Mouse (Mus musculus) hindbrain, embryonic 13.5 days (tissue): ENCODE data around the gene Phtf2. TPM values are rescaled to one million over a fixed set of nuclear protein-coding genes. Genes with fewer than 3 reads are reported as not detected.
"Not testable (repeated sequence)": the region's sequence is repeated elsewhere in the genome, so short reads cannot be mapped to it uniquely, and the experiment has no call there.

Experiments used
- ATAC-seq: fragments of 200-750 bp; cut with Nextera tagmentation; 2 replicates; pipeline ENCODE4 v1.8.0; 2017; ENCODE audit warnings: moderate TSS enrichment; ENCODE audit not compliant: low FRiP score
- H3K27ac ChIP-seq: fragments of 300-500 bp; sonication (generic); 2 replicates; pipeline ENCODE4 v1.5.1; 2015; ENCODE audit warnings: inconsistent platforms, mild to moderate bottlenecking, moderate library complexity
- H3K27me3 ChIP-seq: fragments of 300-500 bp; sonication (generic); 2 replicates; pipeline ENCODE4 v1.6.1; 2015; ENCODE audit warnings: mild to moderate bottlenecking, inconsistent platforms
- H3K36me3 ChIP-seq: fragments of 300-500 bp; sonication (generic); 2 replicates; pipeline ENCODE4 v1.6.1; 2015; ENCODE audit warnings: mild to moderate bottlenecking, inconsistent platforms
- H3K4me1 ChIP-seq: fragments of 300-500 bp; sonication (generic); replicated peaks from 2 replicates; pipeline ENCODE4 v1.6.1; 2015; ENCODE audit warnings: inconsistent platforms
- H3K4me2 ChIP-seq: fragments of 300-500 bp; sonication (generic); 2 replicates; pipeline ENCODE4 v1.6.1; 2015; ENCODE audit warnings: inconsistent platforms, mild to moderate bottlenecking, moderate library complexity
- H3K4me3 ChIP-seq: fragments of 300-500 bp; sonication (generic); 2 replicates; pipeline ENCODE4 v1.5.1; 2015; ENCODE audit warnings: mild to moderate bottlenecking, inconsistent platforms
- H3K9ac ChIP-seq: fragments of 300-500 bp; sonication (generic); 2 replicates; pipeline ENCODE4 v1.6.1; 2015; ENCODE audit warnings: mild to moderate bottlenecking, inconsistent platforms
- H3K9me3 ChIP-seq: fragments of 300-500 bp; sonication (generic); 2 replicates; pipeline ENCODE4 v1.6.1; 2016; ENCODE audit warnings: inconsistent platforms
- WGBS: fragments of 180-500 bp; shearing (Covaris S2); methylation state at CpG from one replicate; pipeline ENCODE4 v1.1.7; 2015; 5-methylcytosine and 5-hydroxymethylcytosine counted together
- polyA plus RNA-seq: library from polyadenylated mRNA; unstranded; fragments of >200 nt; fragmentation: Nextera tagmentation; extraction: Ambion mirVana; gene quantifications from 2 replicates; pipeline ENCODE4 v1.2.1, GENCODE M21; 2015

Phtf2 gene
- polyA plus RNA-seq, 1 experiment from 2014 or later = 24.7 TPM

DNA sequence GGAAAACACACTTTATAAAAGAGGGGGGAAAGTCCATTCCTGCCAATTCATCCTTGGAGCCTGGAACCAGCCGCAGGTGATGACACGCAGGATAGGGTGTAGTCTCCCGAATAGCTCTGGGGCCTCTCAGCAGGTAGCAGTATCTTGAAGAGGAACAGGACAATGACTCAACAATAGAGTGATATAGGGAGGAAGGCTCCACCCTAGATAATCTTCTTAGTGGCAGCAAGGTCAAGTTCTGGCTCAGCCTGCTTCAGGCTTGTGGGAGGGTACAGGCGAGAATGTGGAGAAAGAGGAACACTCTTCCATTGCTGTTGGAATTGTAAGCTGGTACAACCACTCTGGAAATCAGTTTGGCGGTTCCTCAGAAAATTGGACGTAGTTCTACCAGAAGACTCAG, 171.1 kb downstream of the Phtf2 start:
- H3K4me3 ChIP-seq, H3K4me1 ChIP-seq, H3K27me3 ChIP-seq, ATAC-seq, H3K9ac ChIP-seq, H3K27ac ChIP-seq, H3K9me3 ChIP-seq, H3K36me3 ChIP-seq, H3K4me2 ChIP-seq: not testable (repeated sequence)
- 93% methylated on average over 6 of the region's 6 CpGs for WGBS

Other genes starting within 250 kb of the Phtf2 start
- gene Tmem60, start 67 bp upstream of the Phtf2 start, polyA plus RNA-seq = 68.2 and 68.8 TPM in 2 replicates
- gene Rsbn1l, start 74.3 kb upstream of the Phtf2 start, polyA plus RNA-seq = 4.8 and 5.3 TPM in 2 replicates
- 27.5 and 27.6 TPM in 2 replicates for gene Ptpn12, start 173.8 kb upstream of the Phtf2 start, polyA plus RNA-seq